Mouse (Mus musculus) spleen, adult 12 weeks (tissue): ENCODE measurements around the gene Rab42.

Experiments
- DNase-seq: peaks from one replicate; pipeline ENCODE4 v3.0.0; 2022; ENCODE audit warnings: low spot score

The Rab42 gene

DNA sequence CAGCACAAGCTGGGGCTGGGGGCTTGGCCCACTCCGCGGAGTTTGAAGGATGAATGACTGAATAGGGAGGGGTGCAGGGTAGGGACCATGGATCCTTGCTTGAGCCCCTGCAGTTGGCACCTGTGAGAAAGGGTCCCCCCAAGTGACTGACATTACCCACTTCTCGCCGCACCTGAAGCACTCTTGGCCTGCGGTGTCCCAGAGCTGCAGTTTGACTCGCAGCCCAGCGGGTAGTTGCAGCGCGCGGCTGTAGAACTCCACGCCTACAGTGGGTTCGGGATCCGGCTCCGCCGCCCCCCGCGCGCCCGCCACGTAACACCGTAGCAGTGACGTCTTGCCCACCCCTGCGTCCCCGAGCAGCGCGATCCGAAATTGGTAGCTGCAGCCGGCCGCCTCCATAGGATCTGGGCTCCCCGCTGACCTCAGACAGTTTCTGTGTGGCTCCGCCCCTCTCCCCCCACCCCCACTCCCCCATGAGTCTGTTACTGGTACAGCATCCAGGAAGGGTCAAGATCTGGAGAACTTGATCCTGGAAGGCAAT is at the start of gene Rab42:
Gene Rab42, minus strand, starts transcription at position 447 of the 541 bp plus-strand sequence.
- DNase-seq: peak; percentile 22

DNA sequence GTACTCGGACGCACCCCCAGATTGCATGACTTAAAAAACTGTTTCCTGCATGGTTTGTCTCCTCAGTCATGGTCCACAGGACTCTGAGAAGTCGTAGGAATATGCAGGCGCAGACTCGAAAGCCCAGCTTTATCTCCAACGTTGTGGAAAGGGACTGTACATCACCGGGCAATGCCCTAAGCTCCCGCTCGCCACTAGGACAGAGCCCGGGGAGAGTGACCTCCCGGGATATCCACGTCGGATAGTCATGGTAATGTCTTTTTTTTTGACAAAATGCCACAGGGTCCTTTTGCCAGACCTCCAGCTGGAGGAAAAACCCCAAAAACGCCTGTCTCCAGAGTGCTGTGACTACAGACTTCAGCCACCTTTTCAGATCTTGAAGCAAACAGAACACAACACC is 49.6 kb upstream of the Rab42 start:
- no peak for DNase-seq

DNA sequence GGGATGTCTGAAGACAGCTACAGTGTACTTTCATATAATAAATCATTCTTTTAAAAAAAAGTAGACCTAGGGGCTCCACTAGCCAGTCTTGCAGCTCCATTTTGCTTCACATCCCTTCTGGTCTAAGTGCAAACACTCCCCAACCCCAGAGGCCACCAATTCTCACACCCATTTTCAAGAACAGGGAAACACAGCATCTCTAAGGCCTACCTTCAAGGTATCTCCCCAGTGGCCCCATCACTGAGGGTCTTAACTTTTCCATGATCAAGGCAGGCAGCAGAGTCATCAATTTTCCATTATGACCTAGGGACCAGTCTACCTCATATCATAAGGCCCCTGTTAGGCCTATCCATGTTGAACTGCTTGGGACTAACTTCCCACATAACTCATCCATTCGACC is 48.2 kb upstream of the Rab42 start:
- no peak for DNase-seq

DNA sequence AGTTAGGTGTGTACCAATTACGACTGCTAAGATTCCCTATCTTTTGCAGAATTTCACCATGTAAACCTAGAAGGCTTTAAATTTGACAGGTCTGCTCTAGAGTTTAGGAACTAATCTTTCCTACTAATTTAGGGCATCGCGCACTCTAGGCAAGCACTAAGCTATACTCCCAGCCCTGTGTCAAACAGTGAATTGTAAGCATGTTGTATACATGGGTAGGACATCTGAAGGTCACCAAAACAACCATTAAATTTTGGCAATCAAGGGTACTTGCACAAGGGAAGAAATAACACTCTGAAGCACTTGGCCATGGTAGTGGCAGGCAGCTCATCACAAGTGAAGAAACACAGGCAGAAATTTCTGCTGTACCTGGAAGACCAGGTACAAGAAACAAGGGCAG is 47.7 kb upstream of the Rab42 start:
- DNase-seq: no peak

DNA sequence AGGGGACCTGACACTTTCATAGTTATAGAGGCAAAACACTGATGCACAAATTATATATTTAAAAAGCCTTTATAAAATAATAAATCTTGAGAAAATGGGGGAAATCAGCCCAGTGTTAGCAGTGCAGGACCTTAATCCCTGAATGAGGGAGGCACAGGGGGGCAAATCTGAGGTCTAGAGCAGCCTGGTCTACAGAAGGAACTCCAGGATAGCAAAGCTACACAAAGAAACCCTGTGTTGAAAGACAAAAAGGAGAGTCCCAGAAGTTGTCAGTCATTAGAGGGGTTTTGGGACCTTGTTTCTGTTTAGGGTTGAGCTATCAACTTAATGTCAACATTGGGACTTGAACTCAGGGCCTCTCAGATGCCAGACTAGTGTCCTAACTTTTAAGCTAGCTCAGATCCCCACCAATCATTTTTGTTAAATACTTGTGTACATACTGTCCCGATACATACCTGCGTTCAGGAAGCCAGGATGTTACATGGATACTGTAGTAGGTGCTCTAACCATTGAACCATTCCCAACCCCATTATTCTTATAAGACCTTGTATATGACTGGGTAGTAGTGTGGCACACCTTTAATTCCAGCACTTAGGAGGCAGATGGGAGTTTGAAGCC is 47.0 kb upstream of the Rab42 start:
- no peak for DNase-seq

DNA sequence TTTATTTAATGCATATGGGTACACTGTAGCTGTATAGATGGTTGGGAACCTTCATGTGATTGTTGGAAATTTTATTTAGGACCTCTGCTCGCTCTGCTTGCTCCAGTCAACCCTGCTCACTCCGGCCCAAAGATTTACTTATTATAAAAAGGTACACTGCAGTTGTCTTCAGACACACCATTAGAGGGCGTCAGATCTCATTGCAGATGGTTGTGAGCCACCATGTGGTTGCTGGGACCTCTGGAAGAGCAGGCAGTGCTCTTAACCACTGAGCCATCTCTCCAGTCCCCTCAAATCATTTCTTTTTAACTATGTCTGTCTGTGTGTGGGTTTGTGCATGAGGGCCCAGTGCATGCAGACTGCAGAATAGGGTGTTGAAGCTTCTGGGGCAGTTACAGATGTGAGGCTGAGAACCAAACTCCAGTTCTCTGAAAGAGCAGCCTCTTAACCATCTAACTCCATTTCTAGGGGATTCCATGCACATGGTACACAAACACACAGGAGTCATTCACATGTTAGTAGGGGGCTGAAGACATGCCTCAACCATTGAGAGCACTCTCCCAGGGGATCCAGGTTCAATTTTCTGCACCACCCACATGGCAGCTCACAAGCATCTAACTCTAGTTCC is 46.4 kb upstream of the Rab42 start:
- no peak for DNase-seq

DNA sequence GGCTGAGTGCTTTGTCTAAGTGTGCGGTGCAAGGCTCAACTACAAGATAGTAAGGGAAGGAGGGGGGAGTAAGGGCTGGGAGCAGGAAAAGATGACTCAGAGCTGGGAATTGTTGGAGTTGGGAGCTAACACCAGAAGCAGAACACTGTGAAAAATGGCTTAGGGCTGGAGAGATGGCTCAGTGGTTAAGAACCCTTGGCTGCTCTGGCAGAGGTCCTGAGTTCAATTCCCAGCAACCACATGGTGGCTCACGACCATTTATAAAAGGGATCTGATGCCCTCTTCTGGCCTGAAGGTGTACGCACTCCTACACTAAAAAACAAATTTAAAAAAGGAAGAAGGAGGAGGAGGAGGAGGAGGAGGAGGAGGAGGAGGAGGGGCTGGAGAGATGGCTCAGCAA is 43.5 kb upstream of the Rab42 start:
- no peak for DNase-seq

DNA sequence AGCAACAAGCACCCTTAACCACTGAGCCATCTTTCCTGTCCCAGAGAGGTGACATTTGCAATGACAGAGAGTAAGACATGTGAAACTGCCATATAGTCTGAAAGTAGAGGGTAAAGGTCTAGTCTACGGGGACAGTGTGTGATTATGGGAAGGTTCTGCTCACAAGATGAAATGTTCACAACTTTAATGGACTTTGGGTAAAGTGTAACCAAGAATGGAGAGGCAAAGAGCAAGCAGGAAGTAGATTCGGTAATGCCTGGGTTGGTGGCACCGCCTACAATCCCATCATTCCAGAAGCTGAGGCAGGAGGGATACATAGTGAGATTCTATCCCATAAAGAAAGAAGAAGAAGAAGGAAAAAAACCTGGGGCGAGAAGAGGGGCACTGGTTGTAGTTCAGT is 43.1 kb upstream of the Rab42 start:
- no peak for DNase-seq

DNA sequence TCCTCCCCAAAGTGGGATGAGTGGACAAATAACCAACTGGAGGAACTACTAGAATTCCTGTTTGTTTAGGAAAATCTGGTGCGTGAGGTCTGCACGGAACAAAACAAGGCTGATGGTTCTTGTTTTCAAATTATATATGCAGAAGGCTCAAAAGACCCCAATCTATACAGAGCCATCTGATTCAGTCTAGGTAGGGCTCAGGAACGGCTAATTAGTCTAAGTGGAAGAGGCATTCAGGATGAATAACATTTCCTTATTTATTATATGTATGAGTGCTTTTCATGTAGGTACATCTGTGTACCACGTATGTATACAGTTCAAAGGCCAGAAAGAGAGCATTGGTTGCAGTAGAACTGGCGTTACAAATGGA is 42.6 kb upstream of the Rab42 start:
- DNase-seq: no peak

DNA sequence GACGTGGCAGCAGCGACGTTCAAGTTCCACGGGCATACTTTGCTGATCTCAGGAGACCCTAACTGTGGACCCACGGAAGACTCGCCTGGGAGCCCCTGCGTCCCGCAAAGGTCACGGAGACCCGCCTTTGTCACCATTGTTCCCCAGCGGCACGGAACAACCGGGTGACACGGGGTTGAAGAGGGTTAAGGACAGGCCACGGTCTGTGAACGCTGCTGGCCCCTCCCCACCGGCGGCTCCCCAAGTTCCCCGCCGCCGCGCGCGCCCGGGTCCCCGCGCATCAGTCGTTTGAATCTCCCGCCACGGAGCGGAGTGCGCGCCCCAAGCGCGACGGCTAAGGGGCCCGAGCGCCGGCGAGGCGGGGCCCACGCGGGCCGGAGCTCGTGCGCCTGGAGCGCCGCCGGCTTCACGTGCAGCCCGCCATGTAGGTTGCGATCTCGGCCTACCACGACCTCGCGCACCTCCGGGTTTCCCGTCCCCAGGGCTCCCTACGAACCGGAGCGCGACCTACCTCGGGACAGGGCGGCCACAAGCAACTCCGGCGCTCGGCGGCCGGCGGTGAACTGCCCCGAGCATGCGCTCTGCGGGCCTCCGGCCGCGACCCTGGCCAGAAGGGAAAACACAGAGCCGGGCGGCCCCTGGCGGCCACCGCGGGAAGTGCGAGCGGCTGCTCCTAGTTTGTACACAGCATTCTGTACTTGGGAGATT is 42.1 kb upstream of the Rab42 start:
- DNase-seq: peak; percentile 93

DNA sequence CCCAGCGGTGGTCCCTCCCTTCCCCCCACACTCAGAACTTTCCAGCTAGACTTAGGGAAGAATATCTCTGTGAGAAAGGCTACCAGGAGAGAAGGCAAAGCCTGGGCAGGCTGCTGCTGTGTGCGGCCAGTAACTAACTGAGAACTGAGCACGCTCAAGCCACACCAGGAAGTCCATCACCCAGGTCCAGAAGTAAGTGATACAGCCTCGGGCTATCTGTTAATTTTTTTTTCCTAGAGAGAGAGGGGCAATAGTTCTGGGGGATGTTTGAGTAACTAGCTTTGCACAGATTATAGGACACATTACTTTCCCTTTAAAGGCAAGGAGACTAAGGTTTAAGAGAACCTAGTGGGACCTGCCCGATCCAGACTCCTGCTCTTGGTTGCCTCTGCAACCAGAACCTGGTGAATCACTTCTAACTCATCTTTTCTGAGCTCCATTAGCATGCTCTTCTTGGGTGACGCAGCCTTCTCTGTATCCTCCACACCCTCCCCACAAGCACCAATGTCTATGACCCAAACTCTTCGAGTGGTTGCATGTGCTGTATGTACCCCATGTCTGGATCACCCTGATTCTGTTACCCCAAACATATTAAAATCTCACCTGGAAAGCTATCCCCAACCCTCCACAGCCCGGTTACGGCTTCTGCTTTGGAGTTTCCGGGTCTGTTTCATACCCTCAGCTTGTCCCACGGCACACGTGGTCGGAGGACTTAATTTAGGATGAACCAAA is 41.4 kb upstream of the Rab42 start:
- DNase-seq: peak; percentile 46

DNA sequence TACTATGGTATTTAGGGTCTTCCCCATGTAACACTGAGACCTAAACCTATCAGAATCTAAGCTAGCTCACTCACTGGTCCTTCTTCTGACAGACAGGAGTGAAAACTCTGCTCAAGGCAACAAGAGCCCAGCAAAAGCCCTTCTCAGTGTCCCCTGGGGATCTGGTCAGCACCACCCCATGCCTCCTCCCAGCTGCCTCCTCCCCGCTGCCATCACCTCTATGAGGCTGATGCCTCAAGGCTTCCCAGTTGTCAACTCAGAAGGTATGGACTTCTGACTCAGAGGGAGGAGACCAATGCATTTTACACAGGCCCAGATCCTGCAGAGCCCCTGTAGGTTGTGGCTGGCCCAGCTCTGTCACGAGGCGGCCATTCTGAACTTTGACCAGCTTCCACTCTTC is 38.3 kb upstream of the Rab42 start:
- DNase-seq: no peak

DNA sequence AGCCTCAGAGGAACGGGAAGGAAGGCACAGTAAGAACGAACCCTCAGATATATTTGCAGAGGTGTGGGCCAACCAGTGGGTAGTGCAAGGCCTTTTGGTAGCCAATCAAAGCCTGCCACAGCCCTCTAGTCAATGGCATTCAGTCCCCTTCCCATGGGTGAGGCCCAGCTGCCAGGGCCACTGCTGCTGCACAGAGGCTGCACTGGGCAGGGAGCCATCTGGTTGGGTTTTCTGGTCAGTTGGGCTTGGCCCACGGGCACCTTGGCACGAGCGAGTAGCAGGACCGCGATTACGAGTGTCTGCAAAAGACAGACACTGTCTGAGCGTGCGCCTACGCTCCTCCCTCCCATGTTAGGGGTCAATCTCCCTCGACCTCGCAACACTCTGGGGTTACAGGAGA is 35.8 kb upstream of the Rab42 start:
- DNase-seq: no peak

DNA sequence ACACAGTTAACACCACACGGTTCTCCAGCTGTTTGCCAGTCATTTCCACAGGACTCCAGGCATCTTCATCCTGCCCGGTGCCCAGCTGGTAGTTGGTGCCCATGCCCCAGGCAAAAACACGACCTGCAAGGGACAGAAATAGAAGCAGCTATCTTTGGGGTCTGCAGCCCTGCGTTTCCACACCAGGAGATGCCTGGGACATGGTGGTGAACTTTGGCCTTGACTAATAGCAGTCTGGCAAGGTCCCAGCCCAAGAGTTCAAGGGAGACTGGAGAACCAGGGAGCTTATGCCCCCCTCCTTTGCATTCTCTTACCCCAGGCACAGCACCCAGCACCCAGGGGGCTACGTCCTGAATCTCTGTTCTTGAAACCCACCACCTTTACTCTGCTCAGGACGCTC is 29.7 kb upstream of the Rab42 start:
- no peak for DNase-seq

DNA sequence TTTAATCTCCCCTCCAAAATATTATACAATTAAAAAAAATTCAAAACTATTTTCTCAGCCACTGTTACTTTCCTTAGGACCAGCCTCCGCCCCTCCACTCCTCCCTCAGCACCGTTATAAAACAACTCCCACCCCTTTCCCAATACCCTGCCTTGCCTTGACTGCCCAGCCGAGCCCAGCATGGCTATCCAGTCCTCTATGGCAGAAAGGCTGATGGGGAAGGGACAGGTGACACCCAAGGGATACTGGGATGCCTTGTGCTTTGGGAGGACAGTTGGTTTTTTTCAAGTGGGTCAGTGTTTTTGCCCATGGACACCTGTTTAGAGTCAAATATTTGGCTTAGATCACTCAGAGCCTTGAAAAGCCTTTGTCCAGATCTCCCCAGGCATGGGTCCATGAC is 28.8 kb upstream of the Rab42 start:
- DNase-seq: no peak

DNA sequence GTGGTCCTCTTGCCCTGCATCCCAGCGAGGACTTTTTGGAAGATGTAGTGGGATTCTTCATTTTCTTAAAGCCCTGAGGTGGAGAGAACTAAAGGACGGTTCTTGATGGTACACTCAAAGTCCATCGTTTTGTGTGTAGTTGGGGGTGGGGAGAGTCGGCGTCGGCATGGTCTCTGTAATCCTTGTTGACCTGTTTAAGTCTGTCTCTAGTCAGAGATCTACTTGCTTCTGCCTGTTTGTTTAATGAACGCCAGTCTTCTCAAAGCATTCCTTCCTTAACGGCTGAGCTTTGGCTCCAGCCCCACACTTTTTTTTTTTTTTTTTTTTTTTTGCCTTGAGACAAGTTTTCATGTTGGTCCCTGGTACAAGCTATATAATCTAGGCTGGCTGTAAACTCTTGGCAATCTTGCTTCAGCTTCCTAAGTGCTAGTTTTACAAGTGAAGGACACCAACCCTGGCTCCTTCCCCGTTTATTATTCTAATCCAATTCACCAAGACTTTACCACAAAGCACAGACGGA is 26.7 kb upstream of the Rab42 start:
- DNase-seq: no peak

DNA sequence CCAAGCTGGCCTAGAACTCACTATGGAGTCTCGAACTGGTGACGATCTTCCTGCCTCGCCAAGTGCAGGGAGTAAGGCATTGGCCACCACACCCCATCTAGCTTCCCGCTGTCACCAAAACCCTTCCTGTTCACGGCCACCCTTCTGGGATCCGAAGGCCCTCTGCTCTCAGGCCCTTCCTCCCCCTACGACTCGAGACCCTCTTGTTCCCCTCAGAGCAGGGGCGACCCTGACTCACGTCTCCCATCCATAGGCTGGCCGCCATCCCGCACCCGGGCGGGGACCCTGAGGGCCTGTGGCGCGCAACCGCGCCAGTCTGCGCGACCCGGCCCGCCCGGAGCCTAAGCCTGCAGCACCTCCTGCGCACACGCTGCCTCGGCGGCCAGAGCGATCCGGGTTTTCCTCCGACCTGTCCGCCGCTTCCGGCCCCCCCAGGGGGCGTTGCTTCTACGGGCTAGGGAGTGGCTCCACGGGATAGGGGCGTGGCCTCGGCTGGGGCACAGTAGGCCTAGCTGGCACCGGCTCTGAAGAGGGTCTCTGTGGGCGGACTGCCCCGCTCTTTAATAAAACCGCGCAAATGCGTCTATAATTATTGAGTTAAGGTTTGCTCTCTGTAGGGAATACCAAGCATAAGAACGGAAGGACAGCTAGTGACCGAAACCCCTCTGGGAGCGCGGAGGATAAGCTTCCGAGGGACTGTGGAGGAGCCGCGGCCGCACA is 26.1 kb upstream of the Rab42 start, which contains the start of gene Trnau1ap:
Gene Trnau1ap, minus strand, starts transcription at position 424 of the 720 bp plus-strand sequence.
- DNase-seq: peak; percentile 92

DNA sequence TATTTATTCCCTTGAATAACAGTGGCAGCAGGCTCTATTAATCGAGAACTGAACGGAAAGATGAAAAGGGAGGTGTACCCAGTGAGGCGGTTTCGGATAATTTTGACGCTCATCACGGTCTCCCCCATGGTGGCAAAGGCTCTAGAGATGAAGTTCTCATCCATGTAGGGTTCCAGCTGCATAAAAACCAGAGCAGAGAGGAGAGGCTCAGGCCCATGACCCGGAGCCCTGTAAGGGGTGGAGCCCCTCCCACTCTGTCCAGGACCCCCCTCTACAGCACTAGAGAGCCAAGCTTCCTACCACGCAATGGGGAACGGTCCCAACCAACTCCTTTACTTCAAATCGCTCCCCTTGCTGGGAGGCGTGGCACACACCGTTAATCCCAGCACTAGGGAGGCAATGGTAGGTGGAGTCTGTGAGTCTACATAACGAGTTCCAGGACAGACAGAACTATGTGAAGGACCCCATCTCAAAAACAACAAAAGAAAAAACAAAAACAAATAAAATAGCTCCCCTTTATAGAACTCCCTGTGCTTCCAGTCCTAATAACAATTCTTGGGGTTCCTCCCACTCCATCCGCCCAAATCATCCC is 25.3 kb upstream of the Rab42 start:
- no peak for DNase-seq

DNA sequence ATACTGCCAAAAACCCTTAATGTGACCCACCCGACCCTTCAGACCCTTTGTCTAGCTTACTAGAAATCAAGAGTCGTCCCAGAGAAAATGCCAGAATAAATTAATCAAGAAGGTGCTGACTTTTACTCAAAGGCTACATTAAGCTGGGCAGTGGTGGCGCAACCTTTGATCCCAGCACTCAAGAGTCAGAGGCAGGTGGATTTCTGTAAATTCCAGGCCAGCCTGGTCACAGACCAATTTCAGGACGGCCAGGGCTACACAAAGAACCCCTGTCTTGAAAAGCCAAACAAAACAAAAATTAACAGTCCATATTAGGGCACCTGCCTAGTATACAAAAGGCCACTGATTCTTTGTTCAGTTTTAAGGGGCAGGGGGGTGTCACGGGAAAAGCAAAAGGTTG is 23.3 kb upstream of the Rab42 start:
- DNase-seq: no peak

DNA sequence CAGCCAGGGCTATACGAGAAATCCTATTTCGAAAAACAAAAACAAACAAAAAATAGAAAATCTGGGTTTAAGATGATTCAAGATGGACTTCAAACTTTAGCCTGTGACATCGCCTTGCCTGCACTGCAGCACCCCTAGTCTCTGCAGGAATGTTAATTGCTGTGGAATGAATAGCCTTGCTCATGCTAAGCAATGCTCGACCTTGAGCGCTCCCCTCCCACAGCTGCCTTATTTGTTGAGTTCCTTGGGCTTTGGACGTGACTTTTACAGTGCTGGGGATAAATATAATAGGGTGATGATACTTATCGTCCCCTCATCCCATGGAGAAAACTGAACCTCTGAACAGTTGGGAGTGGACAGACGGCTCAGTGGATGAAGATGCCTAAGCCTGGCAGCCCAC is 12.5 kb upstream of the Rab42 start:
- DNase-seq: no peak

DNA sequence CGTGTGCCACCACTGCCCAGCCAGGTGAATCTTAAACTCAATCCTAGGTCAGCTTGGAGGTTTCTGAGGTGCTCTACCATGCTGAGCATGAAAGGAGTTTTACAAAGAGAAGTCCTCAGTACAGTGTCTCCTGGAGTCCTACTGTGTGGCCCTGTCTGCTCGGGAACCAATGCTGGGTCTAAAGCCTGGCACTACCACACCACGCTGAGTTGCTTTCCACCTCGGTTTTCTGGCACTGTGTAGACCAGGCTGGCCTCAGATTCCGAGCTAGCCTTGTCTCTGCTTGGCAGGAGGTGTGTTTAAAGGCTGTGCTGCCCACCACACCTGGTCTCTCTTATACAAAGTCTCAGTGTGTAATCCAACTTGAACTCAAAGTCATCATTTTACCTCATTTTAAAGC is 9.4 kb upstream of the Rab42 start:
- DNase-seq: no peak
